Mouse (Mus musculus): ENCODE measurements around the gene Mrpl24.

GRCm38 (mm10) chr3:87920270-87920943 is 1.1 kb downstream of the Mrpl24 start:
- TF ChIP-seq CTCF (IDR thresholded peaks at IDR 0.05; ENCODE audit: control insufficient read depth, insufficient read depth, insufficient replicate concordance, low read depth, low read length), result no peak
- no peak for TF ChIP-seq POLR2A (IDR thresholded peaks at IDR 0.05; ENCODE audit: control insufficient read depth, low read depth, low read length)

Data from testis, adult 2 months (tissue).